ENCODE assay signal across 8 mouse cellular contexts in genomic region chr6:137754056-137754856, GRCm38 (mm10). TPM values are rescaled to one million over a fixed set of nuclear protein-coding genes. Genes with fewer than 3 reads are reported as not detected.
A peak's percentile ranks its signal among the peaks of the same experiment; 100 is the strongest.
DNase-seq lines count a peak whose midpoint lies in the region; ATAC-seq and TF ChIP-seq lines count a peak whose summit lies in the region.

Gene Dera, plus strand, starts transcription at chr6:137754546.

- 10% methylated on average over 26 of the region's 26 CpGs for WGBS in embryonic facial prominence, embryonic 12.5 days
- 13% methylated on average over 26 of the region's 26 CpGs for WGBS in heart, adult 2 months
- 7% methylated on average over 26 of the region's 26 CpGs for WGBS in kidney, adult 2 months
- 11% methylated on average over 26 of the region's 26 CpGs for WGBS in liver, embryonic 11.5 days
- 13% methylated on average over 25 of the region's 26 CpGs for WGBS in stomach, embryonic 14.5 days

- no peaks in the 10 kb centered on the region for H3K9me3 ChIP-seq in embryonic facial prominence, embryonic 12.5 days
- H3K9me3 ChIP-seq in liver, embryonic 11.5 days (ENCODE audit: control insufficient read depth, low read length) = no peaks in the 10 kb centered on the region
- H3K9me3 ChIP-seq in stomach, embryonic 14.5 days (ENCODE audit: control insufficient read depth, low read depth, low read length) = no peaks in the 10 kb centered on the region

- peak within 1 kb of the TSS; percentile 49 for H3K9ac ChIP-seq in embryonic facial prominence, embryonic 12.5 days
- peak within 1 kb of the TSS; percentile 81 for H3K9ac ChIP-seq in heart, adult 2 months (ENCODE audit: low read depth, low read length)
- peak within 1 kb of the TSS; percentile 78 for H3K9ac ChIP-seq in liver, embryonic 11.5 days (ENCODE audit: low read depth, low read length)
- peak within 1 kb of the TSS; percentile 31 for H3K9ac ChIP-seq in stomach, embryonic 14.5 days (replicated peaks; ENCODE audit: low read depth, low read length)

- TF ChIP-seq POLR2A in heart, adult 2 months (IDR thresholded peaks at IDR 0.05; ENCODE audit: insufficient read depth, low read depth, low read length) = peak; percentile 61
- TF ChIP-seq POLR2A in kidney, adult 2 months (IDR thresholded peaks at IDR 0.05; ENCODE audit: low read depth, low read length) = peak; percentile 77
- peak; percentile 91 for TF ChIP-seq POLR2A in myocyte (IDR thresholded peaks at IDR 0.05; ENCODE audit: insufficient read length, low read depth)

- H3K27me3 ChIP-seq in embryonic facial prominence, embryonic 12.5 days = no peaks in the 10 kb centered on the region
- no peaks in the 10 kb centered on the region for H3K27me3 ChIP-seq in heart, adult 2 months (ENCODE audit: control insufficient read depth, insufficient read depth, low read length)
- no peaks in the 10 kb centered on the region for H3K27me3 ChIP-seq in kidney, adult 2 months (replicated peaks; ENCODE audit: control insufficient read depth, insufficient read depth, low read length)
- H3K27me3 ChIP-seq in liver, embryonic 11.5 days (replicated peaks; ENCODE audit: control insufficient read depth, insufficient read depth, low read length) = no peaks in the 10 kb centered on the region
- no peaks in the 10 kb centered on the region for H3K27me3 ChIP-seq in myocyte (ENCODE audit: control insufficient read depth, insufficient read depth, insufficient read length)
- no peaks in the 10 kb centered on the region for H3K27me3 ChIP-seq in stomach, embryonic 14.5 days (ENCODE audit: control insufficient read depth, insufficient read depth, low read length)

- intact Hi-C loops in heart, adult 2 months (cut with DNase I) = no loop called here

- TF ChIP-seq CTCF in heart, adult 2 months (IDR thresholded peaks at IDR 0.05) = no peak
- no peak for TF ChIP-seq CTCF in kidney, adult 2 months (conservative IDR thresholded peaks at IDR 0.05; ENCODE audit: insufficient read depth, insufficient read length, low read depth, low read length)

- peaks cover 22% of the 10 kb centered on the region for H3K36me3 ChIP-seq in embryonic facial prominence, embryonic 12.5 days
- H3K36me3 ChIP-seq in heart, adult 2 months (ENCODE audit: control insufficient read depth, insufficient read depth, low read length) = no peaks in the 10 kb centered on the region
- H3K36me3 ChIP-seq in kidney, adult 2 months (ENCODE audit: control insufficient read depth, insufficient read depth, low read length) = no peaks in the 10 kb centered on the region
- H3K36me3 ChIP-seq in liver, embryonic 11.5 days (ENCODE audit: control insufficient read depth, insufficient read depth, low read length) = peaks cover 19% of the 10 kb centered on the region
- peaks cover 26% of the 10 kb centered on the region for H3K36me3 ChIP-seq in myocyte (ENCODE audit: control insufficient read depth, insufficient read depth)
- peaks cover 26% of the 10 kb centered on the region for H3K36me3 ChIP-seq in stomach, embryonic 14.5 days (ENCODE audit: control insufficient read depth, insufficient read depth, low read length)

- no peak within 1 kb of the TSS for H3ac ChIP-seq in myocyte (ENCODE audit: control insufficient read depth, insufficient read length)

- no peaks in the 10 kb centered on the region for H3K79me2 ChIP-seq in heart, adult 2 months (replicated peaks; ENCODE audit: control insufficient read depth, insufficient read depth, low read length)
- no peaks in the 10 kb centered on the region for H3K79me2 ChIP-seq in myocyte (ENCODE audit: control insufficient read depth, insufficient read depth)

- peak within 1 kb of the TSS; percentile 61 for H3K4me3 ChIP-seq in embryonic facial prominence, embryonic 12.5 days
- peak within 1 kb of the TSS; percentile 85 for H3K4me3 ChIP-seq in heart, adult 2 months
- peak within 1 kb of the TSS; percentile 89 for H3K4me3 ChIP-seq in kidney, adult 2 months (ENCODE audit: insufficient read depth, low read depth, low read length)
- peak within 1 kb of the TSS; percentile 74 for H3K4me3 ChIP-seq in liver, embryonic 11.5 days (ENCODE audit: low read depth, low read length)
- peak within 1 kb of the TSS; percentile 34 for H3K4me3 ChIP-seq in myocyte
- peak within 1 kb of the TSS; percentile 56 for H3K4me3 ChIP-seq in stomach, embryonic 14.5 days (ENCODE audit: low read depth, low read length)

- H3K4me1 ChIP-seq in embryonic facial prominence, embryonic 12.5 days = peaks cover 4% of the 10 kb centered on the region; the same call in 1 of the 2 replicates
- no peaks in the 10 kb centered on the region for H3K4me1 ChIP-seq in heart, adult 2 months (ENCODE audit: control insufficient read depth, insufficient read depth, low read length)
- H3K4me1 ChIP-seq in kidney, adult 2 months (ENCODE audit: control insufficient read depth, insufficient read depth, low read length) = peaks cover 25% of the 10 kb centered on the region
- peaks cover 2% of the 10 kb centered on the region; the same call in 1 of the 2 replicates for H3K4me1 ChIP-seq in liver, embryonic 11.5 days (replicated peaks; ENCODE audit: control insufficient read depth, insufficient read depth, low read length)
- peaks cover 4% of the 10 kb centered on the region; the same call in 1 of the 2 replicates for H3K4me1 ChIP-seq in stomach, embryonic 14.5 days (ENCODE audit: control insufficient read depth, insufficient read depth, low read length)

- peak within 1 kb of the TSS; percentile 59 for H3K4me2 ChIP-seq in embryonic facial prominence, embryonic 12.5 days (replicated peaks)
- H3K4me2 ChIP-seq in liver, embryonic 11.5 days = peak within 1 kb of the TSS; percentile 64
- H3K4me2 ChIP-seq in myocyte (ENCODE audit: low read depth) = peak within 1 kb of the TSS; percentile 79
- peak within 1 kb of the TSS; percentile 61 for H3K4me2 ChIP-seq in stomach, embryonic 14.5 days (replicated peaks; ENCODE audit: low read depth, low read length)

- TF ChIP-seq EP300 in heart, adult 2 months (IDR thresholded peaks at IDR 0.05; ENCODE audit: insufficient read depth, low read depth, low read length) = no peak

- peak; percentile 94 for DNase-seq in 416B (ENCODE audit: low read depth)
- DNase-seq in adrenal gland, postnatal 14 days = peak; percentile 94
- peak; percentile 84 to 85 for DNase-seq in heart, adult 2 months
- peak; percentile 96 for DNase-seq in kidney, adult 2 months
- DNase-seq in liver, embryonic 11.5 days (ENCODE audit: low spot score) = peak; percentile 90

- peak within 1 kb of the TSS; percentile 46; the same call in 1 of the 2 replicates for H3K27ac ChIP-seq in embryonic facial prominence, embryonic 12.5 days
- H3K27ac ChIP-seq in heart, adult 2 months = peak within 1 kb of the TSS; percentile 72
- peak within 1 kb of the TSS; percentile 87 for H3K27ac ChIP-seq in kidney, adult 2 months (ENCODE audit: insufficient read depth, low read depth, low read length)
- H3K27ac ChIP-seq in liver, embryonic 11.5 days (ENCODE audit: low read depth, low read length) = peak within 1 kb of the TSS; percentile 62; the same call in 1 of the 2 replicates
- H3K27ac ChIP-seq in stomach, embryonic 14.5 days (ENCODE audit: low read length) = no peak within 1 kb of the TSS

- ATAC-seq in embryonic facial prominence, embryonic 12.5 days (ENCODE audit: insufficient number of reproducible peaks, insufficient read depth, low FRiP score, low TSS enrichment) = peak; percentile 88
- ATAC-seq in liver, embryonic 11.5 days (replicated peaks; ENCODE audit: low FRiP score) = peak; percentile 94
- ATAC-seq in stomach, embryonic 14.5 days (ENCODE audit: insufficient number of reproducible peaks, insufficient read depth, low FRiP score, low read depth) = peak; percentile 90

TF ChIP-seq in myocyte, 11 proteins besides CTCF, POLR2A, EP300 and RAD21:
- TF ChIP-seq REST (IDR thresholded peaks at IDR 0.05; ENCODE audit: insufficient read depth, insufficient read length) (no peak), POLR2AphosphoS2 (IDR thresholded peaks at IDR 0.05; ENCODE audit: insufficient read length, low read depth) (peak; percentile 98)

RNA-seq across cellular contexts. Expression of gene Dera, which starts in this region (rescaled TPM):
- total RNA-seq in adrenal gland, postnatal 14 days (2021) = 26.4 and 28.9 TPM in 2 replicates
- 50.0 and 50.2 TPM in 2 replicates for polyA plus RNA-seq in embryonic facial prominence, embryonic 12.5 days (2016; fragmentation: Nextera tagmentation; extraction: Ambion mirVana)
- 1 to 10 TPM; 4.1 to 4.6 TPM for total RNA-seq in heart, adult 2 months (2021)
- 3.0 and 3.8 TPM in 2 replicates for polyA plus RNA-seq in heart, adult 2 months (2012; rRNA removed)
- 36.0 and 38.2 TPM in 2 replicates for polyA plus RNA-seq in kidney, adult 2 months (2012; rRNA removed)
- polyA plus RNA-seq in liver, embryonic 11.5 days (2014; fragmentation: Nextera tagmentation; extraction: Ambion mirVana) = 87.3 and 87.5 TPM in 2 replicates
- polyA plus RNA-seq in myocyte (2012; fragmentation: generic; extraction: Trizol) = 17.5 TPM
- polyA plus RNA-seq in stomach, embryonic 14.5 days (2014; fragmentation: Nextera tagmentation; extraction: Ambion mirVana) = 50.7 and 53.5 TPM in 2 replicates

Comparison
In these comparisons a context has a peak if more than half of its experiments do, and no peak if none do; other contexts are left out.
1. H3K4me3 ChIP-seq: peak in every context shown above with its lines; median percentile 89 in kidney, adult 2 months; 85 in heart, adult 2 months; 74 in liver, embryonic 11.5 days; 61 in embryonic facial prominence, embryonic 12.5 days; 56 in stomach, embryonic 14.5 days; 34 in myocyte.
2. H3K9ac ChIP-seq: peak in every context shown above with its lines; median percentile 81 in heart, adult 2 months; 78 in liver, embryonic 11.5 days; 49 in embryonic facial prominence, embryonic 12.5 days; 31 in stomach, embryonic 14.5 days.